Mouse (Mus musculus) erythroblast, embryonic 14.5 days (primary cell): Measurements from ENCODE around the gene Plpp7. TPM values are rescaled to one million over a fixed set of nuclear protein-coding genes. Genes with fewer than 3 reads are reported as not detected.

Source experiments
- H3K27me3 ChIP-seq: 2 replicates; pipeline ENCODE4 v1.6.1; 2012; ENCODE audit warnings: inconsistent platforms; ENCODE audit not compliant: control insufficient read depth
- H3K36me3 ChIP-seq: 2 replicates; pipeline ENCODE4 v1.6.1; 2012; ENCODE audit warnings: mild to moderate bottlenecking, inconsistent platforms; ENCODE audit not compliant: control insufficient read depth
- H3K4me1 ChIP-seq: 2 replicates; pipeline ENCODE4 v1.6.1; 2012; ENCODE audit warnings: inconsistent platforms; ENCODE audit not compliant: control insufficient read depth
- H3K4me3 ChIP-seq: replicated peaks from 2 replicates; pipeline ENCODE3; 2012; ENCODE audit warnings: moderate library complexity, mild to moderate bottlenecking, inconsistent platforms
- H3K9me3 ChIP-seq: 2 replicates; pipeline ENCODE4 v1.6.1; 2012; ENCODE audit warnings: low read length, inconsistent platforms, mixed read lengths; ENCODE audit not compliant: control insufficient read depth
- GATA1 ChIP-seq: IDR thresholded peaks from 2 replicates; pipeline ENCODE4 v1.6.1; 2012; ENCODE audit warnings: low read length, inconsistent platforms, mixed read lengths
- TAL1 ChIP-seq: IDR thresholded peaks from 3 replicates; pipeline ENCODE4 v1.6.1; 2012; ENCODE audit warnings: low read length, inconsistent platforms, mixed read lengths
- polyA plus RNA-seq: library from polyadenylated mRNA; stranded (reverse); fragments of >175 nt; gene quantifications from 2 replicates; pipeline ENCODE4 v1.2.3, GENCODE M21; 2012

The Plpp7 gene
- polyA plus RNA-seq, 1 experiment: 0.48 TPM

- Histone ChIP-seq H3K4me1 (peaks cover 67% of the 10 kb centered on the region), H3K4me3 (no peak overlapping the region), H3K36me3 (peaks cover 31% of the 10 kb centered on the region), H3K9me3 (peaks cover 2% of the 10 kb centered on the region; the same call in 1 of the 2 replicates), H3K27me3 (no peaks in the 10 kb centered on the region)
- TF ChIP-seq TAL1 (no peak), GATA1 (no peak)
Measured at GRCm38 (mm10) chr2:32157328-32157727, 62.0 kb downstream of the Plpp7 start.

DNA sequence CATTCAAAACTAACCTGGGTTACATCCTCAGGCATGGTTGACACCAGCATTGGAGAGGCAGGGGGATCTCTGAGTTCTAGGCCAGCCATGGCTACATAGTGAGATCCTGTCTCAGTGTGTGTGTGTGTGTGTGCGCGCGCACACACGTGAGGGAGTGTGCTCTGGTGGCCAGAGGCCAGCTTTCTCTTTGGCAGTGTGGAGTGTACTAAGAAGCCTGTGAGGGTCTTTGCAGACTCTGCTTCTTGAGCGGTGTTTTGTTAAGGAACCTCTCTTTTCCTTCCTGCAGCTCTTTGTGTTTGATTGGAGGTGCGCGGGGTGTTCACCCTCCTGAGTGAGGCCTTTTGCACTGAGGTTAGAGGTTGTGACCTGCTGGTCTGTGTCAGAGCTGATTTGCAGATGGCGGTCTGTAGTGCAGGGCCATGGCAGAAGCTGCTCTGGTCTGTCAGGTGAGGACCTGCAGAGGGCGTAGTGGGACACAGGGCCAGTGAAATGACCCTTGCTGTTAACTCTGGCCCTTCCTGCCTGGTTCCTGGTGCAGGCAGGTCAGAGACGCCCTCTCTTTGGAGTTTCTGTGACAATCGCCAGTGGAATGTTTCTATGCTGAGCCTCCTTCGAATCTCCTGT lies 63.4 kb downstream of the Plpp7 start:
- no peak for TF ChIP-seq GATA1
- TF ChIP-seq TAL1: no peak
- peaks cover 63% of the 10 kb centered on the region for H3K4me1 ChIP-seq
- H3K36me3 ChIP-seq: peaks cover 33% of the 10 kb centered on the region

More for the DNA sequence above, 63.4 kb downstream of the Plpp7 start:
- no peaks in the 10 kb centered on the region for H3K27me3 ChIP-seq
- no peak overlapping the region for H3K4me3 ChIP-seq
- peaks cover 2% of the 10 kb centered on the region; the same call in 1 of the 2 replicates for H3K9me3 ChIP-seq

Other genes with a start within 250 kb of the Plpp7 start
- not detected in 2 replicates for gene Fibcd1, start 249.5 kb upstream of the Plpp7 start, polyA plus RNA-seq
- gene Lamc3, start 208.2 kb upstream of the Plpp7 start, polyA plus RNA-seq: not detected in 2 replicates
- not detected in 2 replicates for gene Aif1l, start 145.4 kb upstream of the Plpp7 start, polyA plus RNA-seq
- gene Nup214, start 121.1 kb upstream of the Plpp7 start, polyA plus RNA-seq: 1.6 and 2.1 TPM in 2 replicates
- gene Fam78a, start 10.7 kb upstream of the Plpp7 start, polyA plus RNA-seq: 9.8 and 12.5 TPM in 2 replicates
- gene Prrc2b, start 55.6 kb downstream of the Plpp7 start, polyA plus RNA-seq: 1.2 TPM in 2 replicates
- 0.79 and 1.2 TPM in 2 replicates for gene Pomt1, start 141.1 kb downstream of the Plpp7 start, polyA plus RNA-seq
- gene Uck1, start 164.6 kb downstream of the Plpp7 start, polyA plus RNA-seq: 2.1 and 2.6 TPM in 2 replicates
- gene Golga2, start 191.9 kb downstream of the Plpp7 start, polyA plus RNA-seq: 4.1 and 4.4 TPM in 2 replicates
- gene Swi5, start 192.5 kb downstream of the Plpp7 start, polyA plus RNA-seq: 21.0 and 41.0 TPM in 2 replicates